Mouse (Mus musculus) CH12.LX (cell line): ENCODE measurements at regions not wholly inside any gene's neighbourhood (a gene's known extent, or its start where the extent isn't known, plus 50 kb on each side); places are given as distances from the start of the nearest gene placed in this dataset.

ENCODE experiments used
- DNase-seq: peaks from one replicate; pipeline ENCODE4 v3.0.0-alpha.2; 2013; ENCODE audit errors: extremely low read depth
- H3K27ac ChIP-seq: 2 replicates; pipeline ENCODE4 v1.5.1; 2012; ENCODE audit warnings: low read depth, mild to moderate bottlenecking, control low read depth, moderate library complexity; ENCODE audit not compliant: insufficient read depth
- H3K27me3 ChIP-seq: replicated peaks from 2 replicates; pipeline ENCODE3; 2012; ENCODE audit warnings: inconsistent platforms
- H3K36me3 ChIP-seq, 2 experiments: replicated peaks in 1 of 2; 2 replicates each; pipeline versions ENCODE3 to v1.6.1; 2012; ENCODE audit warnings: inconsistent platforms in 1 of 2, low read length in 1 of 2, mild to moderate bottlenecking in 1 of 2, mixed read lengths in 1 of 2, moderate library complexity in 1 of 2; ENCODE audit not compliant: control insufficient read depth in 1 of 2, insufficient read depth in 1 of 2
- H3K4me1 ChIP-seq, 2 experiments: 2 replicates each; pipeline ENCODE4 v1.6.1; 2012; ENCODE audit warnings: inconsistent platforms in 1 of 2, moderate library complexity in 1 of 2; ENCODE audit not compliant: insufficient read depth in 2 of 2, control insufficient read depth in 1 of 2
- H3K4me2 ChIP-seq: 2 replicates; pipeline ENCODE4 v1.6.1; 2012; ENCODE audit warnings: low read depth, mild to moderate bottlenecking, control low read depth; ENCODE audit not compliant: poor library complexity, insufficient read depth, severe bottlenecking
- H3K4me3 ChIP-seq, 3 experiments: fragments of 150-350 bp in 1 of 3; sonication (generic) in 1 of 3; replicated peaks in 1 of 3; 2 replicates each; pipeline versions ENCODE3 to v1.5.1; 2011 to 2012; ENCODE audit warnings: low read depth in 2 of 3, low read length in 2 of 3, mild to moderate bottlenecking in 2 of 3, moderate library complexity in 2 of 3, control low read depth in 1 of 3, improper control_type of control experiment in 1 of 3, inconsistent platforms in 1 of 3, mixed read lengths in 1 of 3; ENCODE audit not compliant: poor library complexity in 1 of 3
- H3K79me2 ChIP-seq: replicated peaks from 2 replicates; pipeline ENCODE4 v1.6.1; 2012; ENCODE audit warnings: mild to moderate bottlenecking, moderate library complexity; ENCODE audit not compliant: control insufficient read depth, poor library complexity, insufficient read depth, severe bottlenecking; ENCODE audit errors: extremely low read depth
- H3K9ac ChIP-seq: 2 replicates; pipeline ENCODE4 v1.6.1; 2012; ENCODE audit warnings: low read depth, mild to moderate bottlenecking, control low read depth, moderate library complexity; ENCODE audit not compliant: insufficient read depth
- H3K9me3 ChIP-seq: replicated peaks from 2 replicates; pipeline ENCODE3; 2012; ENCODE audit warnings: low read length, inconsistent platforms, mixed read lengths
- BHLHE40 ChIP-seq: IDR thresholded peaks from 2 replicates; pipeline ENCODE4 v1.6.1; 2011; ENCODE audit warnings: mild to moderate bottlenecking, low read depth, low read length, improper control_type of control experiment
- CHD1 ChIP-seq: IDR thresholded peaks from 2 replicates; pipeline ENCODE4 v1.6.1; 2012; ENCODE audit warnings: low read depth, low read length, improper control_type of control experiment, inconsistent platforms
- E2F4 ChIP-seq: IDR thresholded peaks from 2 replicates; pipeline ENCODE4 v1.6.1; 2011; ENCODE audit warnings: low read depth, low read length, improper control_type of control experiment; ENCODE audit not compliant: insufficient replicate concordance
- EP300 ChIP-seq: IDR thresholded peaks from 2 replicates; pipeline ENCODE4 v1.6.1; 2011; ENCODE audit warnings: low read length, improper control_type of control experiment
- ETS1 ChIP-seq: conservative IDR thresholded peaks from 2 replicates; pipeline ENCODE4 v1.6.1; 2012; ENCODE audit warnings: low read depth, mild to moderate bottlenecking, inconsistent platforms, low read length, improper control_type of control experiment, moderate library complexity
- GABPA ChIP-seq: IDR thresholded peaks from 2 replicates; pipeline ENCODE4 v1.6.1; 2012; ENCODE audit warnings: low read depth, low read length, improper control_type of control experiment, inconsistent platforms; ENCODE audit not compliant: insufficient replicate concordance
- HCFC1 ChIP-seq: IDR thresholded peaks from 2 replicates; pipeline ENCODE4 v1.6.1; 2012; ENCODE audit warnings: low read depth, mild to moderate bottlenecking, inconsistent platforms, low read length, improper control_type of control experiment
- IRF4 ChIP-seq: IDR thresholded peaks from 2 replicates; pipeline ENCODE4 v1.6.1; 2014; ENCODE audit warnings: low read depth, mild to moderate bottlenecking, inconsistent platforms, low read length, improper control_type of control experiment
- JUN ChIP-seq: IDR thresholded peaks from 2 replicates; pipeline ENCODE4 v1.6.1; 2011; ENCODE audit warnings: low read depth, mild to moderate bottlenecking, low read length, improper control_type of control experiment, moderate library complexity; ENCODE audit not compliant: insufficient read depth
- JUND ChIP-seq: conservative IDR thresholded peaks from 2 replicates; pipeline ENCODE4 v1.6.1; 2011; ENCODE audit warnings: low read depth, low read length, improper control_type of control experiment
- KAT2A ChIP-seq: IDR thresholded peaks from 2 replicates; pipeline ENCODE4 v1.6.1; 2012; ENCODE audit warnings: low read length, improper control_type of control experiment, inconsistent platforms; ENCODE audit not compliant: insufficient replicate concordance
- MAFK ChIP-seq: IDR thresholded peaks from 2 replicates; pipeline ENCODE4 v1.6.1; 2011; ENCODE audit warnings: low read length, improper control_type of control experiment; ENCODE audit not compliant: insufficient replicate concordance
- MAZ ChIP-seq: IDR thresholded peaks from 2 replicates; pipeline ENCODE4 v1.6.1; 2012; ENCODE audit warnings: low read depth, mild to moderate bottlenecking, inconsistent platforms, low read length, improper control_type of control experiment, moderate library complexity
- MEF2A ChIP-seq: IDR thresholded peaks from 2 replicates; pipeline ENCODE4 v1.6.1; 2014; ENCODE audit warnings: low read depth, mild to moderate bottlenecking, inconsistent platforms, low read length, improper control_type of control experiment, borderline replicate concordance
- MXI1 ChIP-seq: IDR thresholded peaks from 2 replicates; pipeline ENCODE4 v1.6.1; 2011; ENCODE audit warnings: mild to moderate bottlenecking, low read depth, low read length, improper control_type of control experiment
- MYC ChIP-seq: IDR thresholded peaks from 2 replicates; pipeline ENCODE4 v1.6.1; 2011; ENCODE audit warnings: low read depth, mild to moderate bottlenecking, improper control_type of control experiment, low read length
- NELFE ChIP-seq: IDR thresholded peaks from 2 replicates; pipeline ENCODE4 v1.6.1; 2011; ENCODE audit warnings: low read depth, low read length, improper control_type of control experiment
- RAD21 ChIP-seq: IDR thresholded peaks from 2 replicates; pipeline ENCODE4 v1.6.1; 2011; ENCODE audit warnings: low read depth, mild to moderate bottlenecking, low read length, improper control_type of control experiment, moderate library complexity
- RCOR1 ChIP-seq: conservative IDR thresholded peaks from 2 replicates; pipeline ENCODE4 v1.6.1; 2012; ENCODE audit warnings: low read depth, mild to moderate bottlenecking, inconsistent platforms, low read length, improper control_type of control experiment
- SIN3A ChIP-seq: IDR thresholded peaks from 2 replicates; pipeline ENCODE4 v1.6.1; 2012; ENCODE audit warnings: low read length, improper control_type of control experiment, inconsistent platforms
- TBP ChIP-seq: conservative IDR thresholded peaks from 2 replicates; pipeline ENCODE4 v1.6.1; 2011; ENCODE audit warnings: low read depth, low read length, improper control_type of control experiment
- TCF12 ChIP-seq: IDR thresholded peaks from 2 replicates; pipeline ENCODE4 v1.6.1; 2014; ENCODE audit warnings: low read depth, mild to moderate bottlenecking, inconsistent platforms, low read length, improper control_type of control experiment
- UBTF ChIP-seq: IDR thresholded peaks from 2 replicates; pipeline ENCODE4 v1.6.1; 2012; ENCODE audit warnings: low read depth, mild to moderate bottlenecking, inconsistent platforms, low read length, improper control_type of control experiment, moderate library complexity
- USF2 ChIP-seq: conservative IDR thresholded peaks from 2 replicates; pipeline ENCODE4 v1.6.1; 2011; ENCODE audit warnings: low read depth, low read length, improper control_type of control experiment
- ZC3H11A ChIP-seq: IDR thresholded peaks from 2 replicates; pipeline ENCODE4 v1.6.1; 2012; ENCODE audit warnings: low read depth, mild to moderate bottlenecking, inconsistent platforms, low read length, improper control_type of control experiment
- ZKSCAN1 ChIP-seq: IDR thresholded peaks from 2 replicates; pipeline ENCODE4 v1.6.1; 2012; ENCODE audit warnings: low read depth, inconsistent platforms, low read length, improper control_type of control experiment, borderline replicate concordance
- ZMIZ1 ChIP-seq: IDR thresholded peaks from 2 replicates; pipeline ENCODE4 v1.6.1; 2012; ENCODE audit warnings: low read depth, mild to moderate bottlenecking, inconsistent platforms, low read length, improper control_type of control experiment
- ZNF384 ChIP-seq: IDR thresholded peaks from 2 replicates; pipeline ENCODE4 v1.6.1; 2012; ENCODE audit warnings: low read depth, low read length, improper control_type of control experiment, inconsistent platforms
- dilution Hi-C: fragments of 300-500 bp; cut with MboI; formaldehyde crosslinking; loops from 2 replicates; pipeline ENCODE4 v1.14.3; 2020; ENCODE audit warnings: low sequenced_read_pairs; ENCODE audit not compliant: extremely low pct_unique_long_range_greater_than_20kb, extremely low pct_ligation_motif_present
- in situ Hi-C: fragments of 300-500 bp; cut with MboI; formaldehyde crosslinking; loops from 3 replicates; pipeline ENCODE4 v1.14.3; 2019; ENCODE audit warnings: low sequenced_read_pairs, low pct_ligation_motif_present, low pct_unique_long_range_greater_than_20kb, mixed read lengths

- no peaks in the 10 kb centered on the region for H3K79me2 ChIP-seq
- 0 out of 2 replicates have a peak overlapping the region, but pooled peaks have one; percentile 31 for H3K27ac ChIP-seq
- TF ChIP-seq JUN (peak; percentile 37; the same call in 1 of the 2 replicates), NELFE (no peak), KAT2A (no peak), BHLHE40 (peak; percentile 82), RCOR1 (no peak; the same call in 1 of the 2 replicates), HCFC1 (no peak), TCF12 (peak; percentile 59; the same call in 1 of the 2 replicates), TBP (no peak), RAD21 (no peak), ZKSCAN1 (no peak), ZC3H11A (no peak), GABPA (no peak), MAFK (no peak), UBTF (no peak), ZMIZ1 (no peak), JUND (no peak; the same call in 1 of the 2 replicates), CHD1 (no peak), MEF2A (no peak), IRF4 (peak; percentile 58; the same call in 1 of the 2 replicates), MYC (0 out of 2 replicates have a peak, but pooled peaks have one; percentile 5), EP300 (peak; percentile 69; the same call in 1 of the 2 replicates), MAZ (no peak), ZNF384 (no peak), SIN3A (no peak), ETS1 (peak; percentile 35; the same call in 1 of the 2 replicates), E2F4 (no peak), USF2 (no peak), MXI1 (no peak)
- no peaks in the 10 kb centered on the region for H3K4me1 ChIP-seq
- in situ Hi-C loops (no loop called here), dilution Hi-C loops (no loop called here)
- H3K36me3 ChIP-seq, result no peaks in the 10 kb centered on the region
- no peak overlapping the region for H3K9ac ChIP-seq
- peaks cover 20% of the 10 kb centered on the region for H3K9me3 ChIP-seq
- no peak for DNase-seq
- no peaks in the 10 kb centered on the region for H3K27me3 ChIP-seq
- H3K4me3 ChIP-seq, result no peak overlapping the region
- no peak overlapping the region; the same call in 1 of the 2 replicates for H3K4me2 ChIP-seq
Measured at GRCm38 (mm10) chr11:39792112-39792511, 902.9 kb downstream of the Mat2b start.
